Comparison of ENCODE assay signal across 25 mouse cellular contexts in genomic region chr3:87785156-87785555, GRCm38 (mm10). TPM values are rescaled to one million over a fixed set of nuclear protein-coding genes. Genes with fewer than 3 reads are reported as not detected.
DNase-seq lines count a peak whose midpoint lies in the region; ATAC-seq and TF ChIP-seq lines count a peak whose summit lies in the region.
"Had no signal": no experiment of that assay in that cellular context is flagged by ENCODE, and none has a peak within 500 bp of the region (broad histone marks: within the 10 kb centered on the region; RNA-seq: fewer than 3 reads in every experiment).

No protein-coding gene starts in this region.

- no peaks in the 10 kb centered on the region for H3K9me3 ChIP-seq in intestine, embryonic 14.5 days (ENCODE audit: control insufficient read depth, low read length)
- no peaks in the 10 kb centered on the region for H3K9me3 ChIP-seq in intestine, embryonic 15.5 days
- H3K9me3 ChIP-seq in lung, embryonic 16.5 days (ENCODE audit: control insufficient read depth, low read length), result no peaks in the 10 kb centered on the region
- no peaks in the 10 kb centered on the region for H3K9me3 ChIP-seq in MEL (replicated peaks; ENCODE audit: insufficient read depth, low read length)
- no peaks in the 10 kb centered on the region for H3K9me3 ChIP-seq in embryonic facial prominence, embryonic 14.5 days (ENCODE audit: control insufficient read depth, low read length)
- H3K9me3 ChIP-seq in neural tube, embryonic 15.5 days (replicated peaks), result no peaks in the 10 kb centered on the region
- H3K9me3 ChIP-seq: forebrain, embryonic 12.5 days; forebrain, embryonic 15.5 days; heart, embryonic 10.5 days; heart, embryonic 13.5 days; hindbrain, embryonic 15.5 days had no signal

- TF ChIP-seq RAD21 in MEL (IDR thresholded peaks at IDR 0.05; ENCODE audit: low read depth, low read length), result no peak

- no peaks in the 10 kb centered on the region for H3K36me3 ChIP-seq in intestine, embryonic 14.5 days (ENCODE audit: control insufficient read depth, insufficient read depth, low read length)
- H3K36me3 ChIP-seq in intestine, embryonic 15.5 days, result no peaks in the 10 kb centered on the region
- no peaks in the 10 kb centered on the region for H3K36me3 ChIP-seq in lung, embryonic 16.5 days (ENCODE audit: control insufficient read depth, insufficient read depth, low read length)
- peaks cover 0 to 2% of the 10 kb centered on the region in 2 experiments; a peak in 1 of 4 replicates for H3K36me3 ChIP-seq in MEL (ENCODE audit: control insufficient read depth in 1 of 2, insufficient read depth in 2 of 2, low read length in 2 of 2)
- no peaks in the 10 kb centered on the region for H3K36me3 ChIP-seq in embryonic facial prominence, embryonic 14.5 days (ENCODE audit: control insufficient read depth, insufficient read depth, low read length)
- no peaks in the 10 kb centered on the region for H3K36me3 ChIP-seq in neural tube, embryonic 15.5 days
- H3K36me3 ChIP-seq: forebrain, embryonic 12.5 days; forebrain, embryonic 15.5 days; heart, embryonic 10.5 days; heart, embryonic 13.5 days; hindbrain, embryonic 15.5 days had no signal

- no peaks in the 10 kb centered on the region for H3K79me2 ChIP-seq in MEL (ENCODE audit: control insufficient read depth, insufficient read depth, low read length, poor library complexity)

- 63% methylated on average over 5 of the region's 5 CpGs for WGBS in intestine, embryonic 14.5 days
- 68% methylated on average over 5 of the region's 5 CpGs for WGBS in intestine, embryonic 15.5 days
- WGBS in lung, embryonic 16.5 days, result 49% methylated on average over 5 of the region's 5 CpGs
- 67% methylated on average over 5 of the region's 5 CpGs for WGBS in embryonic facial prominence, embryonic 14.5 days
- 89% methylated on average over 5 of the region's 5 CpGs for WGBS in neural tube, embryonic 15.5 days

- TF ChIP-seq CTCF in MEL (IDR thresholded peaks at IDR 0.05 in 2 of 3, conservative IDR thresholded peaks at IDR 0.05 in 1 of 3; ENCODE audit: control insufficient read depth in 1 of 3, insufficient read depth in 1 of 3, low read depth in 2 of 3, low read length in 3 of 3, poor library complexity in 1 of 3, severe bottlenecking in 1 of 3), result no peak

- TF ChIP-seq EP300 in MEL (IDR thresholded peaks at IDR 0.05; ENCODE audit: low read depth in 1 of 2, low read length in 2 of 2), result 0 out of 4 replicates have a peak, but pooled peaks of 1 of the 2 experiments have one; percentile 13

- TF ChIP-seq POLR2A in MEL (IDR thresholded peaks at IDR 0.05; ENCODE audit: control insufficient read depth in 1 of 2, insufficient read depth in 1 of 2, low read depth in 1 of 2, low read length in 2 of 2, poor library complexity in 1 of 2), result no peak

- H3K9ac ChIP-seq in intestine, embryonic 14.5 days (ENCODE audit: low read length), result no peak overlapping the region
- H3K9ac ChIP-seq in intestine, embryonic 15.5 days, result no peak overlapping the region
- no peak overlapping the region for H3K9ac ChIP-seq in lung, embryonic 16.5 days (ENCODE audit: low read length)
- no peak overlapping the region for H3K9ac ChIP-seq in MEL (ENCODE audit: control insufficient read depth, low read depth, low read length, poor library complexity, severe bottlenecking)
- no peak overlapping the region for H3K9ac ChIP-seq in embryonic facial prominence, embryonic 14.5 days (ENCODE audit: low read depth, low read length)
- H3K9ac ChIP-seq in neural tube, embryonic 15.5 days (replicated peaks), result no peak overlapping the region
- H3K9ac ChIP-seq: forebrain, embryonic 12.5 days; forebrain, embryonic 15.5 days; hindbrain, embryonic 15.5 days had no signal

- no peak overlapping the region for H3K4me2 ChIP-seq in intestine, embryonic 14.5 days (ENCODE audit: low read length)
- no peak overlapping the region for H3K4me2 ChIP-seq in intestine, embryonic 15.5 days (replicated peaks)
- no peak overlapping the region for H3K4me2 ChIP-seq in lung, embryonic 16.5 days (ENCODE audit: low read depth, low read length)
- no peak overlapping the region for H3K4me2 ChIP-seq in embryonic facial prominence, embryonic 14.5 days (ENCODE audit: low read depth, low read length)
- H3K4me2 ChIP-seq in neural tube, embryonic 15.5 days, result no peak overlapping the region
- H3K4me2 ChIP-seq: forebrain, embryonic 12.5 days; forebrain, embryonic 15.5 days; heart, embryonic 13.5 days; hindbrain, embryonic 15.5 days had no signal

- peaks cover 26% of the 10 kb centered on the region for H3K4me1 ChIP-seq in intestine, embryonic 14.5 days (replicated peaks; ENCODE audit: control insufficient read depth, insufficient read depth, low read length)
- peaks cover 18% of the 10 kb centered on the region for H3K4me1 ChIP-seq in intestine, embryonic 15.5 days (replicated peaks)
- peaks cover 4% of the 10 kb centered on the region; the same call in 1 of the 2 replicates for H3K4me1 ChIP-seq in lung, embryonic 16.5 days (replicated peaks; ENCODE audit: control insufficient read depth, insufficient read depth, low read length)
- H3K4me1 ChIP-seq in MEL (ENCODE audit: control insufficient read depth in 1 of 2, insufficient read depth in 2 of 2, low read length in 2 of 2), result peaks cover 0 to 6% of the 10 kb centered on the region in 2 experiments; a peak in 1 of 4 replicates
- peaks cover 18% of the 10 kb centered on the region for H3K4me1 ChIP-seq in embryonic facial prominence, embryonic 14.5 days (ENCODE audit: control insufficient read depth, insufficient read depth, low read length)
- H3K4me1 ChIP-seq in neural tube, embryonic 15.5 days, result 0 out of 2 replicates have a peak, but pooled peaks cover 5% of the 10 kb centered on the region

- H3K27ac ChIP-seq in intestine, embryonic 14.5 days (ENCODE audit: low read depth), result peak overlapping the region; percentile 40; the same call in 1 of the 2 replicates
- no peak overlapping the region for H3K27ac ChIP-seq in intestine, embryonic 15.5 days
- H3K27ac ChIP-seq in lung, embryonic 16.5 days (ENCODE audit: low read length), result peak overlapping the region; percentile 15; the same call in 1 of the 2 replicates
- H3K27ac ChIP-seq in MEL (ENCODE audit: control insufficient read depth, low read depth, low read length), result no peak overlapping the region
- H3K27ac ChIP-seq in embryonic facial prominence, embryonic 14.5 days (replicated peaks; ENCODE audit: low read depth, low read length), result no peak overlapping the region
- H3K27ac ChIP-seq in neural tube, embryonic 15.5 days (replicated peaks), result no peak overlapping the region
- H3K27ac ChIP-seq: forebrain, embryonic 12.5 days; forebrain, embryonic 15.5 days; heart, adult 2 months; heart, embryonic 10.5 days; heart, embryonic 13.5 days; hindbrain, embryonic 15.5 days had no signal

- no peak overlapping the region for H3K4me3 ChIP-seq in intestine, embryonic 14.5 days (ENCODE audit: low read depth, low read length)
- H3K4me3 ChIP-seq in intestine, embryonic 15.5 days (replicated peaks), result no peak overlapping the region
- H3K4me3 ChIP-seq in lung, embryonic 16.5 days (ENCODE audit: low read length), result no peak overlapping the region
- H3K4me3 ChIP-seq in MEL (ENCODE audit: control insufficient read depth in 1 of 2, insufficient read depth in 1 of 2, low read depth in 2 of 2, low read length in 2 of 2), result no peak overlapping the region
- H3K4me3 ChIP-seq in embryonic facial prominence, embryonic 14.5 days (ENCODE audit: low read depth, low read length), result no peak overlapping the region
- H3K4me3 ChIP-seq in neural tube, embryonic 15.5 days (replicated peaks), result no peak overlapping the region
- H3K4me3 ChIP-seq: erythroblast, embryonic 14.5 days; forebrain, embryonic 12.5 days; forebrain, embryonic 15.5 days; heart, adult 2 months; heart, embryonic 10.5 days; heart, embryonic 13.5 days; hindbrain, embryonic 15.5 days had no signal

- H3K27me3 ChIP-seq in intestine, embryonic 14.5 days (replicated peaks; ENCODE audit: control insufficient read depth, insufficient read depth, low read length), result 0 out of 2 replicates have a peak, but pooled peaks cover 2% of the 10 kb centered on the region
- H3K27me3 ChIP-seq in intestine, embryonic 15.5 days (replicated peaks), result 0 out of 2 replicates have a peak, but pooled peaks cover 10% of the 10 kb centered on the region
- H3K27me3 ChIP-seq in lung, embryonic 16.5 days (ENCODE audit: control insufficient read depth, insufficient read depth, low read depth, low read length), result no peaks in the 10 kb centered on the region
- H3K27me3 ChIP-seq in MEL (ENCODE audit: control insufficient read depth in 1 of 2, insufficient read depth in 2 of 2, low read length in 2 of 2), result peaks cover 11 to 13% of the 10 kb centered on the region in 2 experiments
- no peaks in the 10 kb centered on the region for H3K27me3 ChIP-seq in embryonic facial prominence, embryonic 14.5 days (replicated peaks; ENCODE audit: control insufficient read depth, insufficient read depth, low read length)
- peaks cover 8% of the 10 kb centered on the region; the same call in 1 of the 2 replicates for H3K27me3 ChIP-seq in neural tube, embryonic 15.5 days (replicated peaks)
- H3K27me3 ChIP-seq: forebrain, embryonic 15.5 days; hindbrain, embryonic 15.5 days had no signal

- ATAC-seq in intestine, embryonic 14.5 days (replicated peaks; ENCODE audit: low FRiP score, low TSS enrichment, low read depth), result no peak
- ATAC-seq in intestine, embryonic 15.5 days, result no peak
- peak; percentile 39; the same call in 1 of the 2 replicates for ATAC-seq in lung, embryonic 16.5 days (ENCODE audit: low read depth)
- peak; percentile 3; the same call in 1 of the 2 replicates for ATAC-seq in embryonic facial prominence, embryonic 14.5 days (ENCODE audit: low read depth)
- ATAC-seq in neural tube, embryonic 15.5 days (ENCODE audit: low FRiP score), result no peak
- ATAC-seq: forebrain, embryonic 15.5 days; Patski had no signal

- no peak for DNase-seq in intestine, embryonic 14.5 days (ENCODE audit: low spot score)
- no peak for DNase-seq in lung, postnatal 25 days (ENCODE audit: low spot score)
- DNase-seq in MEL (ENCODE audit: low read depth, low spot score), result no peak
- DNase-seq in embryonic facial prominence, embryonic 14.5 days (ENCODE audit: low spot score), result no peak
- no peak for DNase-seq in natural killer cell, adult 2 months (ENCODE audit: low spot score in 2 of 2)
- DNase-seq: cerebellum, adult 11 months; cerebellum, adult 2 months; cerebellum, adult 9-11 months; cerebellum, postnatal 25 days; embryo, embryonic 11 days; gastrocnemius, postnatal 25 days; heart, adult 2 months had no signal

RNA-seq across cellular contexts. Expression of gene Ntrk1, which starts 9.8 kb away (rescaled TPM):
- 1.0 and 1.3 TPM in 2 replicates for polyA plus RNA-seq in intestine, embryonic 14.5 days (2014; fragmentation: Nextera tagmentation; extraction: Ambion mirVana)
- 2.5 and 3.2 TPM in 2 replicates for polyA plus RNA-seq in intestine, embryonic 15.5 days (2015; fragmentation: Nextera tagmentation; extraction: Ambion mirVana)
- 1.5 and 1.6 TPM in 2 replicates for polyA plus RNA-seq in lung, embryonic 16.5 days (2015; fragmentation: Nextera tagmentation; extraction: Ambion mirVana)
- not detected in 2 replicates for total RNA-seq in MEL (2012; rRNA removed)
- polyA plus RNA-seq in MEL (2012; ENCODE audit: insufficient read depth in 1 of 2, insufficient read length in 2 of 2, low read depth in 1 of 2, low replicate concordance in 2 of 2, missing spikeins in 1 of 2), result not detected
- polyA plus RNA-seq in embryonic facial prominence, embryonic 14.5 days (2014; fragmentation: Nextera tagmentation; extraction: Ambion mirVana), result 16.2 and 19.5 TPM in 2 replicates
- 41.2 and 50.1 TPM in 2 replicates for polyA plus RNA-seq in neural tube, embryonic 15.5 days (2015; fragmentation: Nextera tagmentation; extraction: Ambion mirVana)
- total RNA-seq: gastrocnemius, adult 8-10 months had no signal
- polyA plus RNA-seq: erythroblast, embryonic 14.5 days; Patski had no signal

RNA-seq across cellular contexts. Expression of gene Insrr, which starts 11.6 kb away (rescaled TPM):
- 0.32 and 0.72 TPM in 2 replicates for polyA plus RNA-seq in intestine, embryonic 14.5 days (2014; fragmentation: Nextera tagmentation; extraction: Ambion mirVana)
- polyA plus RNA-seq in intestine, embryonic 15.5 days (2015; fragmentation: Nextera tagmentation; extraction: Ambion mirVana), result 0.44 and 0.52 TPM in 2 replicates
- polyA plus RNA-seq in lung, embryonic 16.5 days (2015; fragmentation: Nextera tagmentation; extraction: Ambion mirVana), result 0.04 and 0.23 TPM in 2 replicates
- 0.62 and 0.77 TPM in 2 replicates for total RNA-seq in MEL (2012; rRNA removed)
- polyA plus RNA-seq in MEL (2012; ENCODE audit: insufficient read depth in 1 of 2, insufficient read length in 2 of 2, low read depth in 1 of 2, low replicate concordance in 2 of 2, missing spikeins in 1 of 2), result 1 to 10 TPM in 1 of 2 experiments, not detected in 1; 3.7 TPM
- polyA plus RNA-seq in embryonic facial prominence, embryonic 14.5 days (2014; fragmentation: Nextera tagmentation; extraction: Ambion mirVana), result 1.2 and 1.6 TPM in 2 replicates
- polyA plus RNA-seq in neural tube, embryonic 15.5 days (2015; fragmentation: Nextera tagmentation; extraction: Ambion mirVana), result 1.1 and 2.0 TPM in 2 replicates
- total RNA-seq: gastrocnemius, adult 8-10 months had no signal
- polyA plus RNA-seq: erythroblast, embryonic 14.5 days; heart, embryonic 10.5 days; heart, embryonic 16.5 days had no signal

RNA-seq across cellular contexts. Expression of gene Lrrc71, which starts 36.7 kb away (rescaled TPM):
- 0.39 and 0.73 TPM in 2 replicates for polyA plus RNA-seq in intestine, embryonic 14.5 days (2014; fragmentation: Nextera tagmentation; extraction: Ambion mirVana)
- polyA plus RNA-seq in intestine, embryonic 15.5 days (2015; fragmentation: Nextera tagmentation; extraction: Ambion mirVana), result 0.36 and 0.48 TPM in 2 replicates
- 3.9 and 5.9 TPM in 2 replicates for polyA plus RNA-seq in lung, embryonic 16.5 days (2015; fragmentation: Nextera tagmentation; extraction: Ambion mirVana)
- 0.04 TPM in 1 of 2 replicates, not detected in the other for total RNA-seq in MEL (2012; rRNA removed)
- not detected for polyA plus RNA-seq in MEL (2012; ENCODE audit: insufficient read depth in 1 of 2, insufficient read length in 2 of 2, low read depth in 1 of 2, low replicate concordance in 2 of 2, missing spikeins in 1 of 2)
- 0.60 and 1.5 TPM in 2 replicates for polyA plus RNA-seq in embryonic facial prominence, embryonic 14.5 days (2014; fragmentation: Nextera tagmentation; extraction: Ambion mirVana)
- polyA plus RNA-seq in neural tube, embryonic 15.5 days (2015; fragmentation: Nextera tagmentation; extraction: Ambion mirVana), result 0.44 and 1.0 TPM in 2 replicates
- polyA plus RNA-seq: embryonic facial prominence, embryonic 11.5 days; erythroblast, embryonic 14.5 days; heart, embryonic 13.5 days had no signal

RNA-seq across cellular contexts. Expression of gene Pear1, which starts 39.0 kb away (rescaled TPM):
- 28.4 and 31.7 TPM in 2 replicates for polyA plus RNA-seq in intestine, embryonic 14.5 days (2014; fragmentation: Nextera tagmentation; extraction: Ambion mirVana)
- polyA plus RNA-seq in intestine, embryonic 15.5 days (2015; fragmentation: Nextera tagmentation; extraction: Ambion mirVana), result 22.6 and 29.5 TPM in 2 replicates
- polyA plus RNA-seq in lung, embryonic 16.5 days (2015; fragmentation: Nextera tagmentation; extraction: Ambion mirVana), result 32.4 and 34.5 TPM in 2 replicates
- 0.16 and 0.35 TPM in 2 replicates for total RNA-seq in MEL (2012; rRNA removed)
- polyA plus RNA-seq in MEL (2012; ENCODE audit: insufficient read depth in 1 of 2, insufficient read length in 2 of 2, low read depth in 1 of 2, low replicate concordance in 2 of 2, missing spikeins in 1 of 2), result 1 to 10 TPM in 1 of 2 experiments, not detected in 1; 1.0 TPM
- 26.7 and 29.6 TPM in 2 replicates for polyA plus RNA-seq in embryonic facial prominence, embryonic 14.5 days (2014; fragmentation: Nextera tagmentation; extraction: Ambion mirVana)
- polyA plus RNA-seq in neural tube, embryonic 15.5 days (2015; fragmentation: Nextera tagmentation; extraction: Ambion mirVana), result 9.1 and 13.4 TPM in 2 replicates

Comparison
In these comparisons a context has a peak if more than half of its experiments do, and no peak if none do; other contexts are left out.
1. H3K27ac ChIP-seq: peak in intestine, embryonic 14.5 days (single experiment) and lung, embryonic 16.5 days (single experiment); none in intestine, embryonic 15.5 days (single experiment), MEL (single experiment), embryonic facial prominence, embryonic 14.5 days (single experiment) and neural tube, embryonic 15.5 days (single experiment).
2. ATAC-seq: peak in lung, embryonic 16.5 days (single experiment) and embryonic facial prominence, embryonic 14.5 days (single experiment); none in intestine, embryonic 14.5 days (single experiment), intestine, embryonic 15.5 days (single experiment) and neural tube, embryonic 15.5 days (single experiment).